Mouse (Mus musculus) adrenal gland, postnatal 14 days (tissue): ENCODE results near the gene Ddi2. TPM values are rescaled to one million over a fixed set of nuclear protein-coding genes. Genes with fewer than 3 reads are reported as not detected.

Source experiments
- DNase-seq: peaks from one replicate; pipeline ENCODE4 v3.0.0; 2021; ENCODE audit warnings: mixed read lengths
- total RNA-seq: library from RNA; stranded (reverse); gene quantifications from 2 replicates; pipeline ENCODE4 v1.2.3, GENCODE M21; 2021

The Ddi2 gene
- total RNA-seq, 1 experiment from 2014 or later, result 65.2 TPM

DNA sequence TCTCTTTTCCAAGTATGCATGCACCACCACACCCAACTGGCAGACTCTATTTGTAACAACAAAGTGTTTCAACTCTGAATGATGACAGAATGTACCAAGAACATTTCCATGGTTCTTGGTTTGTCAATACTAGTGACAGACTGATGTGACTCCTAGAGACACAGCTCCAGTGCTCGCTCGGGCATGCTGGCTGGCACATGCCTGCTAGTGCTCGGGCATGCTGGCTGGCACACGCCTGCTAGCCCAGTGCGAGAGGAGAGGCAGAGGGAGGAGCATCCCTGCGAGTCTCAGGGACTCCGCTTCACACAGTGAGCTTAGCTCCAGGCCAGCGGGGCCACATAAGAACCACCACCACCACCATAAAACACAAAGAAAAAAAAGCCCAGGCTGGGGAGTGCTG lies 28.5 kb downstream of the Ddi2 start:
- DNase-seq, result no peak

DNA sequence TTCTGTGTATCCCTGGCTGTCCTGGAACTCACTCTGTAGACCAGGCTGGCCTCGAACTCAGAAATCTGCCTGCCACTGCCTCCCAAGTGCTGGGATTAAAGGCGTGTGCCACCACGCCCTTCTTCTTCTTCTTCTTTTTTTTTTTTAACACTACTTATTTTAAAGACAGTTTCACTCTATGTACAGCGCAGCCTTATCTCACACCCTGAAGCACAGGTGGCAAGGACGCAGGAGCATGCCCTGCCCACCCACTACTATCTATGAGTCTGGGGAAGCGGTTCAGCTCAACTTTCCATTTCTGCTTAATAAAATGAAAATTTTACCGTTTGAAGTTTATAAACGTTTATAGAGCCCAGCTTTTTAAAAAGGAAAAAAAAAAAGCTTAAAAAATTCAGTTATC lies 34.7 kb downstream of the Ddi2 start:
- no peak for DNase-seq

DNA sequence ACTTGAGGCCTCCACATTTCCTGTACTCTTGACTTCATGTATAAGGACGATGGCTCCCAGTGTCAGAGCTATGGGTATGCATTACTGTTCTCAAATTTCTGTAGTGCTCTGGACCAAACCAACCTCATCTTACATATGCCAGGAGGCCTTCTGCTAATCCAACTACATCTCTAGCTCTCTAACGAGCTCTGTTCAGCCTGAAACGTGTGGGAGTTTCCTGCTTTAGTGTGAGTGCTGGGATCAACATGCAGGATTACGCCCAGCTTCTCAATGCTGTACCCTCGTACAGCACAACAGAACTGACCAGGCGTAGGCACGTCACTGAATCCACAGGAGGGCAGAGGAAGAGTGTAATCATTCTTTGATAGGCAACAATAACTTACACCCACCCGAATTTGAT lies 36.7 kb downstream of the Ddi2 start:
- DNase-seq, result no peak

GRCm38 (mm10) chr4:141686093-141686492 lies 37.1 kb downstream of the Ddi2 start:
- DNase-seq, result no peak

DNA sequence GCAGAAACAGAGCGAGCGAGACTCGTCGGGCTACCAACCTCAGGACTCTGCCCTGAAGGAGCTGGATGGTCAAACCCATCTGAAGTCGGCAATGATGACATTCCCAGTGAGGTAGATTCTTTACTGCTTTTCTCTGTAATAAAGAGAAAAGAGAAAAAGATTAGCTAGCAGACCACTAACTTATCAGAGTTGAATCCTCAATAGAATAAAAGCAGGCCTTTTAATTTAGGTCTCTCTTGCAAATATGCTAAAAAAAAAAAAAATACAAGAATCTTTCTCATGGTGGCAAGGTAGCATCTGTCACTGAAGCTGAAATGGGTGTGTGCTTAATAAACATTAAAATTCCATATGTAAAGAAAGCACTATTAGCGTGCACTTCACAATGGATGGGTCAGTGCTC lies 37.7 kb downstream of the Ddi2 start, which contains the start of gene Rsc1a1:
Gene Rsc1a1, minus strand, starts transcription at position 101 of the 400 bp plus-strand sequence.
- no peak for DNase-seq

- peak; percentile 84 for DNase-seq
Observed at GRCm38 (mm10) chr4:141682706-141683230, 40.5 kb downstream of the Ddi2 start.

DNA sequence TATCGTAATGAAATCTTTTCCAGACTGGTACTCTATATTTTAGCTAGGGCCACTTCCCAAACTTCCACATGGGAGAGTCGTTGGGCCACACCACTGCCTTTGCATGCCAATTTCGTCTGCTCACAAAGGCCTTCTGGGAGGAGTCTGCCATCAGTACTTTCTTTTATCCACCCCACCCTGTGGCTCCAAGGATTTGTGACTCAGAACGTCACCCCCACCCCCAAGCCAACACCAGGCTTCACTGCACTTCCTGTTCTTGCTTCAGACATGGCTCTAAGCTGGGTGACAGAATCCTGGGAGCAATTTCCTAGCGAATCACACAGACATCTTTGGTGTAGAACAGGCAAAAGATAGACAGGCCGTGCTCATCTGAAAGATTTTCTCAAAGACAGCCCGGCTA lies 41.5 kb downstream of the Ddi2 start:
- peak; percentile 81 for DNase-seq

DNA sequence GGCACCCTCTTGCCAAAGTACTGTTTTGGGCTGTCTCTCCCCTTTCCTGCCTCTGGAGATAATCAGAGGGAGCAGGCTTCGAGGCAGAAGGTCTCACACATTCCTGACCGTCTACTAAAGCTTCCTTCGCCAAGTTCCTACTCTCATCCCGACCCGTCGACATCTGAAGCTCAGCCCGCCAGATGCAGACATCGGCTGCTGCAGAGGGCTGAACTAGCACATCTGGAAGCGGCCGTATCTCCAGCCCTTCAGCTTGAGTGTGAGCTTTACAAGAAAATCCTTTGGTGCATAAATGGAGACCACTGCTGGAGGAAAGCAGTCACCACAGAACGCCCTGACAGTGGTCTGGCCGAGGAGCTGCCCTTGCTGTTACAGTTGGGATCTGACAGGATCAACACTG lies 42.3 kb downstream of the Ddi2 start:
- DNase-seq, result no peak

DNA sequence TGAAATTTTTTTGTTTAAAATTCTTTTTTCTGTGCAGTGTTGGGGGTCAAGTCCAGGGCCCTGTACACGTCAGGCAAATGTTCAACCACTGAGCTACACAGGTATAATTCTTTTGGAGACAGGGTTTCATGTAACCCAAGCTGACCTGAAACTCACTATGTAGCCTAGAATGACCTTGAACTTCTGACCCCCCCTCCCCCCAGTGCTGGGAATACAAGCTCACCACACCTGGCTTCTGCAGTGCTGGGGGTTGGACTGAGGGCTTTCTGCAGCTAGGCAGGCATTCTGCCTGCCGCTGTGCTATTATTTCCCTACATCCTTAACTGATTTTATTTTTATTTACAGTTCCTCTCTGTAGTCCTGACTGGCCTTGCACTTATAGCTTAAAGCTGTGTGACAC lies 44.2 kb downstream of the Ddi2 start:
- DNase-seq, result no peak

DNA sequence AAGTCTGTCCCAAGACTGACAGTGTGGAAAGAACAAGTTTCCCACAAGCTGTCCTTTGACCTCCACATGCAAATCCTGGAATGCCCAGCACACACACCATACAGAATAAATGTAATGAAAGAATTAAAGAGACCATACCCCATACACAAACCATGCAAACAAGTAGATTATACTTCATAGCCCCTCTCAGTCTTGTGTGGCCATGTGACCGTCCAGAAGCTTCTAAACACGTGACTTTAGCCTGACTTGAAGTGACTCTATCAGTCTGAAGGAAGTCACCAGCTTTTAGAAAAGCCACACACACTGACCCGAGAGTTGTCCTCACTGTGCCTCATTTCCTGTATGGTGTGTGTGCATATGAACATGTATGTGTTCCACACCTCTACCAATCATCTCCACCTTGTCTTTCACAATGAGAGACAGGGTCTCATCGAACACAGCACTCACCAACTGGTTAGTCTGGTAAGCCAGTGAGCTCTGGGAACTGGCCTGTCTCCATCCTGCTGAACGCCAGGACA lies 46.7 kb downstream of the Ddi2 start:
- DNase-seq, result no peak

GRCm38 (mm10) chr4:141672325-141672724 lies 50.9 kb downstream of the Ddi2 start:
- DNase-seq, result no peak

- no peak for DNase-seq
Observed at GRCm38 (mm10) chr4:141671389-141671788, 51.8 kb downstream of the Ddi2 start.

DNA sequence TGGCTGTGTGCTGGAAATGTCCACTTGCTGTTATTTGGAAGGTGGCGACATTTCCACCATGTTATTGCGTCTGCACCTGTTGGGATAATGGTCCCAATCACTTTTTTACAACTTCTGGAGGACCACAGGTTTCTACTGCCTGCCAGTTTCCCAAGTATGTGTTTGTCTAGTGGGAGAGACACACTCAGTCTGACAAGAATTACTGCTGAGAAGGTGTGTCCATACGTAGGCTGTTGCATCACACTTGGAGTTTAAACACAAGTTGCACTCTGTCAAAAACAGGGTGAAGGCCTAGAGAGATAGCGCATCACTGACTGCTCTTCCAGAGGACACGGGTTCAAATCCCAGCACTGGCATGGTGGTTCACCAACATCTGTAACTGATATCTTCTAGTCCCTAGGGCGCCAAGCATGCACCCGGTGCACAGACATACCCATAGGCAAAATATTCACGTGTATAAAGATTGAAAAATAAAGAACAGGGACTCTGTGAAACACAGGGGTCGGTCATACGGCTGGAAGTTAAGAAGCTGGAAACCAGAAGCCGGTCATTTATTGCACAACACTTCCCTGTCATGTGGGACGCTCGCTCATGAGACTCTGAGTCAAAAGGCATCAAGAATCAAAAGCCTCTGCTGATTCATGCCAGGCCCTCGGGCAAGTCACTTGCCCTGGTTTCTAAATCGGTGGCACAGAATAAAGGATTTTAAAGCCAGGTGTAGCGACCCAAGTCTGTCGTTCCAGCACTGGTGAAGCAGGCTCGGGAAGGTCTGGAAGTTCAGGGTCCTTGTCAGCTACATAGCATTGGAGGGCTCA lies 53.1 kb downstream of the Ddi2 start:
- peak; percentile 71 for DNase-seq

DNA sequence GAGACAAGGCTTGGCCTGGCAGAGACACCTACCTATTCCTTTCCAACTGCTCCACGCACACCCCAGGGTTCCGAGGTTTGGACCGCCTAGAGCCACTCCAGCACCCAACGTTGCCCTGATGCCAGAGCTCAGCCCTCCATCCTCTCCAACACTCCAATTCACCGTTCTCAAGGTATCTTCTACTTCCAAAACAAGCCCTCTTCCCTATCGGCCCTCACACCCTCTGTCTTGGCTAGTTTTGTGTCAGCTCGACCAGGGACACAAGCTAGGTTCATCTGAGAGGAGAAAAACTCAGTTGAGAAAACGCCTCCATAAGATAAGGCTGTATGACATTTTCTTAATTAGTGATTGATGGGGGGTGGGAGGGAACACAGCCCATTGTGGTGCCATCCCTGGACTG lies 58.4 kb downstream of the Ddi2 start, which contains the start of gene Plekhm2:
Gene Plekhm2, minus strand, starts transcription at position 101 of the 400 bp plus-strand sequence.
- no peak for DNase-seq

GRCm38 (mm10) chr4:141664011-141664745 lies 59.0 kb downstream of the Ddi2 start:
- DNase-seq, result peak; percentile 90

DNA sequence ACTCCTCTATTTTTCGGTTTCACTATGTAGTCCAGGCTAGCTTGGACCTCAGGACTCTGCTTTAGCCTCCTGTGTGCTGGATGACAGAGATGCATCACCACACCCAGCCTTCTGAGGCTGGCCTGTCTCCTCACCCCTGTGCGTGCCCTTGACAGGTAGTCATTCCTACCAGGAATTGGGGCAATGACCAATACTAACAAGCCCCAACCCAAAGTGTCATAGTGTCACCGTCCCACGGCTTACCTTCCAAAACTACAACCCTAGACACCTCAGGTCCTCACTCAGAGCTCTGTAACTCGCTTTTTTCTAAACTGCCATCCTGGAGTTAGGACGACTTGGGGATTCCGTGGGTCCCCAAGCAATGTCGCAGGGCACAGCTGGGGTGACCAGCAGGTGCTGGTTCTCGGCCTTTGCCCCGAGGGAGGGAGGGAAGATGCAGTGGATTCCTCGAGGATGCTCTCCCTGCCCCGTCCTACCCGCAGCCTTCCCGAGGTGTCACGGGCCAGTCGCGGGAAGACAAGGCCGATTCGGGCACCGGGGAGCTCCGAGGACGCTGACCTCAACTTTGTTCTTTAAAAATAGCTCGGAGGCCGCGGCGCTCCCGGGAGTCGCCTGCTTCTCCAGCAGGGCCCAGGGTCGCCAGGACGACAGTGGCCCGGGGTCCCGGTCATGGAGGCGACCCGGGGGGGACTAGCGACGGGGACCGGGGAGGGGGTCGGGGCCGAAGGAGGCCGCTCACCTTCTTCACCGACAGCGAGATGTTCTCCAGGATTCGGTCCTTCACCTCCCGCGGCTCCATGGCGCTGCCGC lies 59.9 kb downstream of the Ddi2 start:
- peak; percentile 76 for DNase-seq

DNA sequence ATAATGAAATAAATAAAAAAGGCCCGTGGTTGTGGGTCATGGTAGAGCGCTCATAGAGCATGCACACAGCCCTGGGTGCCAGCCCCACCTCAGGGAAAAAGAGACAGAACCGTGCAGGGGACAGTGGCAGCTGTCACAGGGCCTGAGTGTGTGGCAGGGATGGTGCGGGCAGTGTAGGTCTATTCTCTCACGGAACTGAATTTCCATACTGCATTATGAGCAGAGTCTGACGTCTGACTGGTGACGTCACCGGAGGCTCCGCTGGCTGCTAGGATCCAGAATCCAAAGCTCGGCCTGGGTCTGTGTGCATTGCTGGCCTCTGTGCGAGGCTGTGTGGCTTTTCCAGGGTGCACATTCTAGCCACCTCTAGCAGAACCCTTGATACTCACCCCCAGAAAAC lies 62.3 kb downstream of the Ddi2 start:
- DNase-seq, result no peak

DNA sequence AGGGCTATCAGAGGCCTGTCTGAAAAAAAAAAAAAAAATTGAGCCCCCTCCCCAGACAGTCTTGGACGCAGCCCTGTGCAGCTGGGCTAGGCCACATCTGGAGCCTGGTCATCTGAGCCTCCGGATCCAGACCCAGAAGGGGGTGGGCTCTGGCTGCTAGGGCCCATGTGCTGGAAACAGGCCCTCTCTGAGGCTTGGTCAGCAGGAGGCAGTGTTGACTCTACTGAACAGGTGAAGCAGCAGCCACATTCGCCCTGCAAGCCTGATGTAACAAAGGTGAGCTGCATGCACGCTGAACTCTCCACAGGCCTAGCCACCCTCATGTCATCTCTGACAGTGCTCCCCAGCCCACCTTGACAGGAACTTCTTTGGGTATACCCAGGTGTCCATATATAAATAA lies 63.5 kb downstream of the Ddi2 start:
- DNase-seq, result peak; percentile 53

DNA sequence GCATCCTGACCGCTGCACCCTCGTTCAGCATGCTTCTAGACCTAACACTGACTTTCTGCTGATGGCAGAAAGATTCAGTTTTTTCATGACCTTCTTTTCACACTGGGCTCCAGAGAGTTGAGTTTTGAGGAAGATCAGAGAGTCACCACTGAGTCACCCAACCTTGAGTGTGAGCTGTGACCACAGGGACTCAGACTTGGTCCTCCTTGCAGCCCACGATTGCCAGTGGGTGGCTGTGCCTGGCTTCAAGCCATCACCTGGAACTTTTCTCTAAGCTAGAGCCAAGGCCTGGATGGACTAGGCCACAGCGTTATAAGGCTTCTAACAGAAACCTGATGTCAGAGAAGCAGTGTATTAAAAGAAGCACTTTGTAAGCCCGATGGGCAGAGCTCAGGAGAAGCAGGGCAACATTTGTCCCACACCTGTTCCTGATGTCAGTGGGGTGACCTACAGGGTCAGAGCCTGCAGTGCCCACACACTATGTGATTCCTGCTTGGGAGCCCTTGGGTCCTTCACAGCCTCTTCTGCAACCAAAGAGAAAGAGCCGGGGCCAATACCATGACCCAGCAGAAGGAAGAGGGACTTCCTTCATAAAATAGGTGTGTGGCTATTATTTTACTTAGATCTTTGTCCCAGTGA lies 64.3 kb downstream of the Ddi2 start:
- peak; percentile 75 for DNase-seq

GRCm38 (mm10) chr4:141656932-141657331 lies 66.3 kb downstream of the Ddi2 start:
- DNase-seq, result no peak

DNA sequence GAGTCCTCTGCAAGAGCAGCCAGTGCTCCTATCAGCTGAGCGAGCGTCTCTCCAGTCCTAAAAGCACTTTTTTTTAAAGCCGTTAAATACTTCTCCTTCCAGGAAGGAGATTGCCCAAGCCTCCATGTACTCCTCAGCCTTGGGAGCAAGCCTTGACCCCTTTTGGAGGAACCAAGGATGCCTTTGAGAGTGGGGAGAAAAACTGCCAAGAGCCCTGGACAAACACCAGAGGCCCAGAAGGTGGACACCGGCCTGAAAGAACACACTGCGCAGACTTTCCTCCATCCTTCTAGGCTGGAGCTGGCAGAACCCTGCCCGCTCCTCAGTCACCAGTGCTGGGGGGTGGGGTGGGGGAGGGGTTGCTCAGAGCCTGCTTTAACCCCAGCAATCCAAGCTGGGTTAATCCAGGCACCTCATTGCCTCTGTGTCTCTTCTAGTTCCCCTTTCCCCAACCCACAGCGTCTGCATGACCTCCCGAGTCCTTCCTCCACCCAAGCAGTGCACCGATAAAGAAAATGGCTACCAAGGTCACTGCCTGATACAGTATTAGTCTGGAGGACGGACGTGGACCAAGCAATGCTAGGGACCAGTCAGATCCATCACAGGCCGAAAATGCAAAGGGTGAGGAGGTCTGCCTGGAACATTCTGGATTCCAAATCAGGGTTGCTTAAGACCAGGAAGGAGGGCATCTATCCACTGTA lies 67.2 kb downstream of the Ddi2 start:
- DNase-seq, result peak; percentile 64
